Mouse (Mus musculus) spleen, adult 2 months (tissue): Measurements from ENCODE around the gene Prodh2.

ENCODE experiments used
- CTCF ChIP-seq: fragments of 200-500 bp; IDR thresholded peaks from 2 replicates; pipeline ENCODE4 v1.5.1; 2011; ENCODE audit warnings: mild to moderate bottlenecking, inconsistent platforms; ENCODE audit not compliant: insufficient read depth, insufficient read length, insufficient replicate concordance; ENCODE audit errors: extremely low read depth
- POLR2A ChIP-seq: fragments of 200-500 bp; IDR thresholded peaks from 2 replicates; pipeline ENCODE4 v1.6.1; 2011; ENCODE audit warnings: low read depth, low read length, inconsistent platforms

DNA sequence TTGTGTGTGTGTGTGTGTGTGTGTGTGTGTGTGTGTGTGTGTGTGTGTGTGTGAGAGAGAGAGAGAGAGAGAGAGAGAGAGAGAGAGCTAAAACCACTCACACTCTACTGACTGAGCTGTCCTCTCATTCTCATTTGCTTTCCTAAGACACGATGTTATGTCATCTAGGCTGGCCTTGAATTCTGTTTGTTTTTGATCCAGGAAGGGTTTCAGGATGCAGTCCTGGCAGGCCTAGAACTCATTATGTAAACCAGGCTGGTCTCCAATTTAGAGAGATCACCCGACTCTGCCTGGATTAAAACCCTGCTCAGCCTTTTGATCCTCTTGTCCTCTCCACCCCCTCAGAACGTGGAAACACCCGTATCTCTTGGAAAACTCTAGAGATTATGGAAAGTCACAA is 29.4 kb upstream of the Prodh2 start:
- TF ChIP-seq POLR2A: no peak
- TF ChIP-seq CTCF: no peak
